Mouse (Mus musculus): Measurements from ENCODE around the gene Drc1. TPM values are rescaled to one million over a fixed set of nuclear protein-coding genes. Genes with fewer than 3 reads are reported as not detected.

Gene Drc1
- polyA plus RNA-seq, 1 experiment from 2014 or later: 1.9 TPM

GRCm38 (mm10) chr5:30387726-30388125, 106.5 kb downstream of the Drc1 start:
- H3K27ac ChIP-seq: no peak overlapping the region
- no peak overlapping the region for H3K9ac ChIP-seq
- H3K9me3 ChIP-seq (replicated peaks): no peaks in the 10 kb centered on the region
- H3K4me1 ChIP-seq: no peaks in the 10 kb centered on the region
- no peak for ATAC-seq
- WGBS: 80% methylated on average over 6 of the region's 6 CpGs
- H3K4me2 ChIP-seq: no peak overlapping the region
- no peaks in the 10 kb centered on the region for H3K27me3 ChIP-seq
- H3K4me3 ChIP-seq: no peak overlapping the region
- H3K36me3 ChIP-seq (ENCODE audit: poor library complexity, severe bottlenecking): no peaks in the 10 kb centered on the region

- 87% methylated on average over 5 of the region's 5 CpGs for WGBS
- no peak for ATAC-seq
- H3K27me3 ChIP-seq: no peaks in the 10 kb centered on the region
- H3K4me3 ChIP-seq: no peak overlapping the region
- H3K36me3 ChIP-seq (ENCODE audit: poor library complexity, severe bottlenecking): no peaks in the 10 kb centered on the region
- H3K9ac ChIP-seq: no peak overlapping the region
- no peak overlapping the region for H3K27ac ChIP-seq
- H3K4me1 ChIP-seq: no peaks in the 10 kb centered on the region
- H3K4me2 ChIP-seq: no peak overlapping the region
- H3K9me3 ChIP-seq (replicated peaks): no peaks in the 10 kb centered on the region
Observed at GRCm38 (mm10) chr5:30389836-30390235, 108.6 kb downstream of the Drc1 start.

GRCm38 (mm10) chr5:30391473-30391872, 110.3 kb downstream of the Drc1 start:
- Histone ChIP-seq H3K9ac (no peak overlapping the region), H3K27me3 (no peaks in the 10 kb centered on the region), H3K27ac (no peak overlapping the region), H3K4me2 (no peak overlapping the region), H3K36me3 (ENCODE audit: poor library complexity, severe bottlenecking) (no peaks in the 10 kb centered on the region), H3K4me3 (no peak overlapping the region), H3K4me1 (no peaks in the 10 kb centered on the region), H3K9me3 (replicated peaks) (no peaks in the 10 kb centered on the region)
- ATAC-seq: 0 out of 2 replicates have a peak, but pooled peaks have one; percentile 19
- 29% methylated on average over 7 of the region's 7 CpGs for WGBS

- H3K27me3 ChIP-seq: peaks cover 15% of the 10 kb centered on the region
- no peak overlapping the region for H3K4me3 ChIP-seq
- no peaks in the 10 kb centered on the region for H3K36me3 ChIP-seq (ENCODE audit: poor library complexity, severe bottlenecking)
- no peak overlapping the region for H3K4me2 ChIP-seq
- H3K4me1 ChIP-seq: peaks cover 10% of the 10 kb centered on the region
- no peak for ATAC-seq
- H3K27ac ChIP-seq: no peak overlapping the region
- no peak overlapping the region for H3K9ac ChIP-seq
- WGBS: 77% methylated on average over 5 of the region's 5 CpGs
- no peaks in the 10 kb centered on the region for H3K9me3 ChIP-seq (replicated peaks)
Observed at GRCm38 (mm10) chr5:30400521-30400920, 119.3 kb downstream of the Drc1 start.

- H3K36me3 ChIP-seq (ENCODE audit: poor library complexity, severe bottlenecking): no peaks in the 10 kb centered on the region
- H3K27me3 ChIP-seq: peaks cover 15% of the 10 kb centered on the region
- peaks cover 10% of the 10 kb centered on the region for H3K4me1 ChIP-seq
- no peaks in the 10 kb centered on the region for H3K9me3 ChIP-seq (replicated peaks)
- no peak overlapping the region for H3K9ac ChIP-seq
- no peak overlapping the region for H3K4me3 ChIP-seq
- ATAC-seq: no peak
- H3K27ac ChIP-seq: no peak overlapping the region
- H3K4me2 ChIP-seq: no peak overlapping the region
- WGBS: 2% methylated on average over 8 of the region's 8 CpGs
Observed at GRCm38 (mm10) chr5:30401165-30401564, 120.0 kb downstream of the Drc1 start.

- no peaks in the 10 kb centered on the region for H3K36me3 ChIP-seq (ENCODE audit: poor library complexity, severe bottlenecking)
- H3K4me2 ChIP-seq: peak overlapping the region; percentile 32
- H3K4me3 ChIP-seq: no peak overlapping the region
- no peak overlapping the region for H3K27ac ChIP-seq
- peaks cover 2% of the 10 kb centered on the region for H3K4me1 ChIP-seq
- H3K27me3 ChIP-seq: peaks cover 19% of the 10 kb centered on the region
- no peak for ATAC-seq
- WGBS: 4% methylated on average over 9 of the region's 9 CpGs
- no peaks in the 10 kb centered on the region for H3K9me3 ChIP-seq (replicated peaks)
- H3K9ac ChIP-seq: no peak overlapping the region
Observed at GRCm38 (mm10) chr5:30406876-30407275, 125.7 kb downstream of the Drc1 start.

- Histone ChIP-seq H3K36me3 (ENCODE audit: poor library complexity, severe bottlenecking) (no peaks in the 10 kb centered on the region), H3K4me1 (peaks cover 14% of the 10 kb centered on the region), H3K27ac (no peak overlapping the region), H3K9ac (no peak overlapping the region), H3K4me2 (no peak overlapping the region), H3K4me3 (no peak overlapping the region), H3K27me3 (peaks cover 7% of the 10 kb centered on the region; the same call in 1 of the 2 replicates), H3K9me3 (replicated peaks) (no peaks in the 10 kb centered on the region)
- WGBS: 67% methylated on average over 10 of the region's 10 CpGs
- no peak for ATAC-seq
Observed at GRCm38 (mm10) chr5:30411524-30411923, 130.3 kb downstream of the Drc1 start.

GRCm38 (mm10) chr5:30415381-30415780, 134.2 kb downstream of the Drc1 start:
- H3K4me1 ChIP-seq: peaks cover 16% of the 10 kb centered on the region
- H3K36me3 ChIP-seq (ENCODE audit: poor library complexity, severe bottlenecking): no peaks in the 10 kb centered on the region
- ATAC-seq: no peak
- no peaks in the 10 kb centered on the region for H3K9me3 ChIP-seq (replicated peaks)
- H3K4me2 ChIP-seq: no peak overlapping the region
- no peaks in the 10 kb centered on the region for H3K27me3 ChIP-seq
- H3K9ac ChIP-seq: no peak overlapping the region
- no peak overlapping the region for H3K4me3 ChIP-seq
- WGBS: 58% methylated on average over 2 of the region's 2 CpGs
- H3K27ac ChIP-seq: no peak overlapping the region

GRCm38 (mm10) chr5:30415876-30416275, 134.7 kb downstream of the Drc1 start:
- no peak for ATAC-seq
- H3K4me2 ChIP-seq: no peak overlapping the region
- no peaks in the 10 kb centered on the region for H3K36me3 ChIP-seq (ENCODE audit: poor library complexity, severe bottlenecking)
- no peak overlapping the region for H3K9ac ChIP-seq
- WGBS: 56% methylated on average over 4 of the region's 4 CpGs
- no peak overlapping the region for H3K27ac ChIP-seq
- H3K4me1 ChIP-seq: peaks cover 16% of the 10 kb centered on the region
- H3K9me3 ChIP-seq (replicated peaks): no peaks in the 10 kb centered on the region
- no peaks in the 10 kb centered on the region for H3K27me3 ChIP-seq
- H3K4me3 ChIP-seq: no peak overlapping the region

Other genes with a start within 250 kb of the Drc1 start
- 213 and 233 TPM in 2 replicates for gene Tyms, start 207.8 kb upstream of the Drc1 start, polyA plus RNA-seq (2015; fragmentation: Nextera tagmentation; extraction: Ambion mirVana)
- gene Garem2, start 176.2 kb upstream of the Drc1 start, polyA plus RNA-seq (2015; fragmentation: Nextera tagmentation; extraction: Ambion mirVana): 14.4 and 14.8 TPM in 2 replicates
- gene 3110082J24Rik, start 175.3 kb upstream of the Drc1 start, polyA plus RNA-seq (2015; fragmentation: Nextera tagmentation; extraction: Ambion mirVana): 6.3 and 9.1 TPM in 2 replicates
- gene Hadha, start 126.2 kb upstream of the Drc1 start, polyA plus RNA-seq (2015; fragmentation: Nextera tagmentation; extraction: Ambion mirVana): 81.1 and 87.6 TPM in 2 replicates
- gene Hadhb, start 126.1 kb upstream of the Drc1 start, polyA plus RNA-seq (2015; fragmentation: Nextera tagmentation; extraction: Ambion mirVana): 80.2 and 83.9 TPM in 2 replicates
- not detected in 2 replicates for gene Adgrf3, start 75.7 kb upstream of the Drc1 start, polyA plus RNA-seq (2015; fragmentation: Nextera tagmentation; extraction: Ambion mirVana)
- gene Selenoi, start 48.8 kb upstream of the Drc1 start, polyA plus RNA-seq (2015; fragmentation: Nextera tagmentation; extraction: Ambion mirVana): 21.3 and 24.5 TPM in 2 replicates
- 0.41 and 0.98 TPM in 2 replicates for gene Otof, start 180.5 kb downstream of the Drc1 start, polyA plus RNA-seq (2015; fragmentation: Nextera tagmentation; extraction: Ambion mirVana)
- 0.23 and 0.93 TPM in 2 replicates for gene 1700001C02Rik, start 184.7 kb downstream of the Drc1 start, polyA plus RNA-seq (2015; fragmentation: Nextera tagmentation; extraction: Ambion mirVana)